Mouse (Mus musculus): ENCODE measurements around the gene Gm8334.
"Not testable (repeated sequence)": the region's sequence is repeated elsewhere in the genome, so short reads cannot be mapped to it uniquely, and the experiment has no call there.

Gene Gm8334

GRCm38 (mm10) chrX:148615053-148615452 is at the start of gene Gm8334:
TSS of gene Gm8334 (minus strand) at chrX:148615153.
- not testable (repeated sequence) for DNase-seq (ENCODE audit: low spot score)

- not testable (repeated sequence) for DNase-seq (ENCODE audit: low spot score)
These were observed 48.3 kb upstream of the Gm8334 start, which contains the start of gene Gm15127 for GRCm38 (mm10) chrX:148663298-148663697. TSS of gene Gm15127 (plus strand) at chrX:148663598.

All from left cerebral cortex, adult 11 months (tissue).